Mouse (Mus musculus): Measurements from ENCODE around the gene Dzip3. TPM values are rescaled to one million over a fixed set of nuclear protein-coding genes. Genes with fewer than 3 reads are reported as not detected.

The Dzip3 gene
- total RNA-seq, 1 experiment from 2014 or later, result 8.8 TPM

DNA sequence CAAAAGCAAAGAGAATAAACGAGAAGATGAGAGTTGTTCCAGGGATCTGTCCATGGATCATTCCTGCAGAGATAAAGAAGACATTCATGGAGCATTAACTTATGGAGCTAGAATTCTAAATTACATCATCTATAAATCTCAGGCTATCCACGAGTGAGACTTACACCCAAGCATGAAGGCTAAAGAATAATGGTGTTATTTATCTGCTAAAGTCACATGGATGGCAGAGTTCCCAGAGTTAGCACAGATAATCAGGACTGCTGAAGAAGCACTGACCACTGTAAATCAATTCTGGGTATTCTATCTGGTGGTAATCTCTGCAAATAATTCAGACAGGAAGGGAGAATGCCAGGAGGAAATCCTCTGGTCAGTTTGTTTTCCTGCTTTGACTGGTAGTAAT lies 103.2 kb downstream of the Dzip3 start:
- ATAC-seq (replicated peaks; ENCODE audit: insufficient number of reproducible peaks, low FRiP score, low TSS enrichment, poor library complexity, severe bottlenecking), result no peak

Other genes starting within 250 kb of the Dzip3 start
- gene Trat1, start 222.1 kb downstream of the Dzip3 start, total RNA-seq (2017), result 0.32 to 0.95 TPM (median 0.49 TPM) in 3 replicates
- gene Retnlb, start 177.3 kb downstream of the Dzip3 start, total RNA-seq (2017), result not detected in 3 replicates
- 1.3 to 4.8 TPM in 2 of 3 replicates, not detected in the other for gene Retnla, start 151.6 kb downstream of the Dzip3 start, total RNA-seq (2017)
- 1,186 to 1,217 TPM in 2 of 3 replicates, not detected in the other for gene Retnlg, start 121.5 kb downstream of the Dzip3 start, total RNA-seq (2017)
- 7.2 to 12.8 TPM (median 8.2 TPM) in 3 replicates for gene Cip2a, start within 50 bp of the Dzip3 start, total RNA-seq (2017)
- 0.19 to 0.32 TPM in 2 of 3 replicates, not detected in the other for gene Myh15, start 63.3 kb upstream of the Dzip3 start, total RNA-seq (2017)

Data from monocyte, adult 5-6 weeks (primary cell).